Mouse (Mus musculus): ENCODE measurements at regions not wholly inside any gene's neighbourhood (a gene's known extent, or its start where the extent isn't known, plus 50 kb on each side); places are given as distances from the start of the nearest gene placed in this dataset.
"Not testable (repeated sequence)": the region's sequence is repeated elsewhere in the genome, so short reads cannot be mapped to it uniquely, and the experiment has no call there.

DNA sequence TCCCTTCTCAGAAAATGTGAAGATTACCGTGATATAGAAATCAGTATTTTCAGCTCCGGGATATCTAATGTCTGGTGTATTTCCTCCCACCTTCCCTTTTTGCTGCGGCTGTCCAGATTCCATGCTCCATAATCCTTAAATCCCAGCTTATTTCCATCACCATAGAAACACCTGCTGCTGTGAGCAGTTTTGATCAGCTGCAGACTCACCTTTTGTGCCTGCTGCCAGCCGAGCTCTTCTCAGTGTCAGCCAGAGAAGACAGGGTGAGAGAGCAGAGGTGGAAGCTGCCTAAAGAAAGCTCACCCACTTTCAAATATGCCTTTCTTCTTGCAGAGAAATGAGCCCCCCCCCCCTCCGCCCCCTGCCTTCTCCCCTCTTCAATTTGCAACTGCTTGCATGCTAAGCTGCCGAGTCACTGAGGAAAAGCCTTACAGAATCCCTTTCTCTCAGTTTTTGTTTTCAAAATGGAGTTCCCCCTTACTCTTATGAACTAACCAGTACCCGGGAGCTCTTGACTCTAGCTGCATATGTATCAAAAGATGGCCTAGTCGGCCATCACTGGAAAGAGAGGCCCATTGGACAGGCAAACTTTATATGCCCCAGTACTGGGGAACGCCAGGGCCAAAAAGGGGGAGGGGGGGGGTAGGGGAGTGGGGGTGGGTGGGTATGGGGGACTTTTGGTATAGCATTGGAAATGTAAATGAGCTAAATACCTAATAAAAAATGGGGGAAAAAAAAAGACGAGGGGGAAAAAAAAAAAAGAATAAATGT, 350.1 kb upstream of the Pfkp start:
- not testable (repeated sequence) for TF ChIP-seq POLR2A, CTCF (IDR thresholded peaks at IDR 0.05; ENCODE audit: extremely low read depth, insufficient read depth, low read length)
